Mouse (Mus musculus): ENCODE measurements at regions not wholly inside any gene's neighbourhood (a gene's known extent, or its start where the extent isn't known, plus 50 kb on each side); places are given as distances from the start of the nearest gene placed in this dataset.

- peak; percentile 85 for TF ChIP-seq NELFE (IDR thresholded peaks at IDR 0.05; ENCODE audit: low read depth, low read length)
- TF ChIP-seq NRF1 (IDR thresholded peaks at IDR 0.05; ENCODE audit: insufficient read depth, low read depth, low read length, poor library complexity, severe bottlenecking), result no peak
Observed at GRCm38 (mm10) chr17:27341952-27342890, 138.0 kb upstream of the Lemd2 start (continued).

DNA sequence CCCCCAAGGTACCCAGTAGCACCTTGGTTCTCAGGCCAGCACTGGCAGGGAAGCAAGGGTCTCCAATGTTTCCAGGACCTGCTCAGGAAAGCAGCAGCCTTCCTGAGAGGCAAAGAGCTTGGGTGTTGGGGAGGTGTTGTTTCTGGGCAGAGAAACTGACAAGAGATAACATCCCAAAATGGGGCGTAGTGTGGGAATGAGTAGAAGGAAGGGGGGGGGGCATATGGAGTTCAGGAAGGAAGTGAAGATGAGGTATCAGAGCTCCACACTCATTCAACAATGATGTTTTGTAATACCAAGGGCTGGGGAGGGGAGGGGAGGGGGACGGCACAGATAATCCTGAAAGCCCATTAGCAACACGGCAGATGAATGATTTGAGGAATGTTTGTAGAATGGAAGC is 135.6 kb upstream of the Lemd2 start:
- H3K9ac ChIP-seq (ENCODE audit: control insufficient read depth, low read depth, low read length, poor library complexity, severe bottlenecking), result no peak overlapping the region
- peaks cover 4% of the 10 kb centered on the region for H3K79me2 ChIP-seq (ENCODE audit: control insufficient read depth, insufficient read depth, low read length, poor library complexity)
- TF ChIP-seq MEF2A (IDR thresholded peaks at IDR 0.05; ENCODE audit: extremely low read depth, insufficient replicate concordance, low read depth, low read length, poor library complexity, severe bottlenecking), result no peak
- no peak for TF ChIP-seq NRF1 (IDR thresholded peaks at IDR 0.05; ENCODE audit: insufficient read depth, low read depth, low read length, poor library complexity, severe bottlenecking)
- 0 out of 2 replicates have a peak, but pooled peaks have one; percentile 43 for TF ChIP-seq MAZ (IDR thresholded peaks at IDR 0.05; ENCODE audit: low read depth, low read length)
- TF ChIP-seq ETS1 (IDR thresholded peaks at IDR 0.05; ENCODE audit: low read depth, low read length), result peak; percentile 74
- no peak for TF ChIP-seq UBTF (IDR thresholded peaks at IDR 0.05; ENCODE audit: borderline replicate concordance, insufficient read depth, low read depth, low read length)
- TF ChIP-seq SMC3 (IDR thresholded peaks at IDR 0.05; ENCODE audit: low read depth, low read length), result no peak
- TF ChIP-seq JUND (IDR thresholded peaks at IDR 0.05; ENCODE audit: low read depth, low read length), result no peak
- TF ChIP-seq POLR2AphosphoS5 (IDR thresholded peaks at IDR 0.05; ENCODE audit: borderline replicate concordance, low read depth, low read length), result no peak
- TF ChIP-seq TCF12 (IDR thresholded peaks at IDR 0.05; ENCODE audit: low read depth, low read length), result peak; percentile 43; the same call in 1 of the 2 replicates
- no peak for TF ChIP-seq RCOR1 (IDR thresholded peaks at IDR 0.05; ENCODE audit: low read depth, low read length)
- TF ChIP-seq USF2 (IDR thresholded peaks at IDR 0.05; ENCODE audit: borderline replicate concordance in 1 of 2, insufficient read depth in 1 of 2, low read depth in 1 of 2, low read length in 2 of 2), result no peak
- no peak for TF ChIP-seq CHD1 (IDR thresholded peaks at IDR 0.05; ENCODE audit: low read depth, low read length)
- no peak for TF ChIP-seq MAX (IDR thresholded peaks at IDR 0.05; ENCODE audit: low read length)
- TF ChIP-seq RAD21 (IDR thresholded peaks at IDR 0.05; ENCODE audit: low read depth, low read length), result no peak
- TF ChIP-seq GATA1 (IDR thresholded peaks at IDR 0.05; ENCODE audit: low read depth, low read length), result no peak
- no peak for TF ChIP-seq USF1 (IDR thresholded peaks at IDR 0.05; ENCODE audit: low read depth, low read length)
- no peak for TF ChIP-seq KAT2A (conservative IDR thresholded peaks at IDR 0.05; ENCODE audit: low read depth, low read length)
- no peak for TF ChIP-seq HCFC1 (IDR thresholded peaks at IDR 0.05; ENCODE audit: low read depth, low read length)
- no peak for TF ChIP-seq MXI1 (IDR thresholded peaks at IDR 0.05; ENCODE audit: low read depth, low read length)
- no peak for TF ChIP-seq MYB (IDR thresholded peaks at IDR 0.05; ENCODE audit: low read depth, low read length)
- no peak for TF ChIP-seq CHD2 (IDR thresholded peaks at IDR 0.05; ENCODE audit: low read length)
- no peak for TF ChIP-seq E2F4 (IDR thresholded peaks at IDR 0.05; ENCODE audit: borderline replicate concordance, low read depth, low read length)
- TF ChIP-seq GABPA (IDR thresholded peaks at IDR 0.05; ENCODE audit: low read depth, low read length), result no peak
- no peak for TF ChIP-seq ZC3H11A (IDR thresholded peaks at IDR 0.05; ENCODE audit: low read depth, low read length)
- no peak for TF ChIP-seq ZMIZ1 (IDR thresholded peaks at IDR 0.05; ENCODE audit: low read depth, low read length)
- TF ChIP-seq EP300 (IDR thresholded peaks at IDR 0.05; ENCODE audit: low read depth in 1 of 2, low read length in 2 of 2), result peak in 1 of 2 experiments; percentile 62; a peak in 2 of 4 replicates
- no peak for TF ChIP-seq NELFE (IDR thresholded peaks at IDR 0.05; ENCODE audit: low read depth, low read length)
- no peak for TF ChIP-seq POLR2A (IDR thresholded peaks at IDR 0.05; ENCODE audit: control insufficient read depth in 1 of 2, insufficient read depth in 1 of 2, low read depth in 1 of 2, low read length in 2 of 2, poor library complexity in 1 of 2)
- TF ChIP-seq MYC (IDR thresholded peaks at IDR 0.05; ENCODE audit: low read depth, low read length), result no peak
- no peak for TF ChIP-seq ZNF384 (IDR thresholded peaks at IDR 0.05; ENCODE audit: low read depth, low read length)
- no peak overlapping the region for H3K4me3 ChIP-seq (ENCODE audit: control insufficient read depth in 1 of 2, insufficient read depth in 1 of 2, low read depth in 2 of 2, low read length in 2 of 2)
- peak; percentile 48 for DNase-seq (ENCODE audit: low read depth, low spot score)
- no peaks in the 10 kb centered on the region for H3K27me3 ChIP-seq (ENCODE audit: control insufficient read depth in 1 of 2, insufficient read depth in 2 of 2, low read length in 2 of 2)
- H3K4me1 ChIP-seq (ENCODE audit: control insufficient read depth in 1 of 2, insufficient read depth in 2 of 2, low read length in 2 of 2), result peaks cover 16 to 38% of the 10 kb centered on the region in 2 experiments
- peaks cover 0 to 18% of the 10 kb centered on the region in 2 experiments; a peak in 2 of 4 replicates for H3K36me3 ChIP-seq (ENCODE audit: control insufficient read depth in 1 of 2, insufficient read depth in 2 of 2, low read length in 2 of 2)
- peak overlapping the region; percentile 50 for H3K27ac ChIP-seq (ENCODE audit: control insufficient read depth, low read depth, low read length)
- no peaks in the 10 kb centered on the region for H3K9me3 ChIP-seq (replicated peaks; ENCODE audit: insufficient read depth, low read length)
